Mouse (Mus musculus) liver, adult 2 months (tissue): ENCODE results near the gene Rsph3a. TPM values are rescaled to one million over a fixed set of nuclear protein-coding genes. Genes with fewer than 3 reads are reported as not detected.
"Not testable (repeated sequence)": the region's sequence is repeated elsewhere in the genome, so short reads cannot be mapped to it uniquely, and the experiment has no call there.

ENCODE experiments used
- DNase-seq: peaks from one replicate; pipeline ENCODE4 v3.0.0-alpha.2; 2011; ENCODE audit warnings: low read depth, low spot score; ENCODE audit errors: extremely low read depth
- H3K27ac ChIP-seq: fragments of 200-500 bp; replicated peaks from 2 replicates; pipeline ENCODE4 v1.5.1; 2012; ENCODE audit warnings: low read depth, mild to moderate bottlenecking, control low read depth, inconsistent platforms, low read length; ENCODE audit not compliant: insufficient read depth
- H3K27me3 ChIP-seq: fragments of 200-500 bp; 2 replicates; pipeline ENCODE4 v1.6.1; 2012; ENCODE audit warnings: mild to moderate bottlenecking, moderate library complexity, low read length, inconsistent platforms; ENCODE audit not compliant: control insufficient read depth, insufficient read depth
- H3K36me3 ChIP-seq: fragments of 200-500 bp; 2 replicates; pipeline ENCODE4 v1.6.1; 2012; ENCODE audit warnings: low read length, inconsistent platforms; ENCODE audit not compliant: control insufficient read depth, insufficient read depth
- H3K4me1 ChIP-seq: fragments of 200-500 bp; 2 replicates; pipeline ENCODE4 v1.6.1; 2011; ENCODE audit warnings: low read length; ENCODE audit not compliant: control insufficient read depth, insufficient read depth
- H3K4me3 ChIP-seq: fragments of 200-500 bp; 2 replicates; pipeline ENCODE4 v1.5.1; 2011; ENCODE audit warnings: low read depth, mild to moderate bottlenecking, control low read depth, low read length, moderate library complexity; ENCODE audit not compliant: insufficient read depth
- H3K79me2 ChIP-seq: fragments of 200-500 bp; 2 replicates; pipeline ENCODE4 v1.6.1; 2012; ENCODE audit warnings: inconsistent platforms, mild to moderate bottlenecking, low read length, moderate library complexity; ENCODE audit not compliant: control insufficient read depth, insufficient read depth
- H3K9ac ChIP-seq: fragments of 200-500 bp; 2 replicates; pipeline ENCODE4 v1.6.1; 2012; ENCODE audit warnings: low read depth, mild to moderate bottlenecking, control low read depth, inconsistent platforms, low read length
- CTCF ChIP-seq: fragments of 200-500 bp; IDR thresholded peaks from 2 replicates; pipeline ENCODE4 v1.5.1; 2011; ENCODE audit warnings: low read depth, low read length, control low read depth
- POLR2A ChIP-seq: fragments of 200-500 bp; IDR thresholded peaks from 2 replicates; pipeline ENCODE4 v1.6.1; 2011; ENCODE audit warnings: low read length, control low read depth; ENCODE audit not compliant: insufficient read depth; ENCODE audit errors: extremely low read depth
- WGBS: fragments of 180-500 bp; shearing (Covaris S2); methylation state at CpG from one replicate; pipeline ENCODE4 v1.1.7; 2018; 5-methylcytosine and 5-hydroxymethylcytosine counted together
- polyA plus RNA-seq: library from polyadenylated mRNA; depleted of rRNA; stranded (reverse); fragments of >200 nt; gene quantifications from 2 replicates; pipeline ENCODE4 v1.2.3, GENCODE M21; 2012; rRNA removed
- total RNA-seq: library from RNA; depleted of rRNA; stranded (reverse); fragments of >200 nt; gene quantifications from 2 replicates; pipeline ENCODE4 v1.2.3, GENCODE M21; 2014; rRNA removed

Rsph3a gene
- 16.8 and 19.5 TPM in 2 replicates for total RNA-seq
- 46.8 and 48.1 TPM in 2 replicates for polyA plus RNA-seq

DNA sequence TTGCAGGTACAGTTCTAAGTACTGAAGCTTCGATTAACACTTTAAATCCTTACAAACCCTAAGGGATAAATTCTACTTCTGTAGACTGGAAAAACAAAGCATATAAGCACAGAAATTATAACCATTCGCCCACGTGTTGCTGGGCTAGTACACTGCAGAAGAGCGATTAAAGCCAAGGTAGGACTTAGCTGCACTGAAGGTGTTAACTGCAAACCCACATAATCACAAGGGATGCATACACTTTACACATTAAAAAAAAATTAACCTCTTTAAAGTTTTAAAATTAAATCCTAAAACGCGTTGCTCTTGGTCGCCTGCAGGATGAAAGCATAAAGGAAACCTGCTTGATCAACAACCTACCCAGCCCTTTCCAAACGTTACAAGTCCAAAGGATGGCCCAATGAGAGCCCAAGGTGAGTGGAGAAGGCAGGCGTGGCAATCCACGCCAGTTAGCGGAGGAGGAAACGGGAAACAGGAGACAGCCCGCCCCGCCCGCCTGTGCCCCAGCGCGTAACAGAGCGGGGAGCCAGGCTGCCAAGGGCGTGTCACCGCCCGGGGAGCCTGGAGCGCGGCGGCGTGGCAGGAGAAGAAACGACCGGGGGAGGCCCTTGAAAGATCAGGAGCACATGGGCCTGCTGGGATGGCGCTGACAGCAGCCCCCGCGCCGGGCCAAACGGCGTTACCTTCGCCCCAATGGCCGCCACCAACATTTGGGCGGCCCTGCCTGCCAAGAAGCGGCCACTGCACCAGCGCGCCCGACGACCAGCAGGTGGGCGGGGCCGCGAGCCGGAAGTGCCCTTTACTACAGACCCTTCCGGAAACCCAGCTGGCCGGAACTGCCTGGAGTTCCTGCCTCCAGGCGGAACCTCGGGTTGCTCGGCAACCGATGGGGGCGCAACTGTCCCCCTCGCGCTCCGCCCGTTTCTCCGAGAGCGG is at the start of gene Rsph3a:
Gene Rsph3a (plus strand): TSS at position 498 of the 936 bp plus-strand sequence.
- H3K27me3 ChIP-seq, H3K4me1 ChIP-seq, H3K79me2 ChIP-seq, H3K36me3 ChIP-seq: not testable (repeated sequence)
- DNase-seq = peak; percentile 82
- 2% methylated on average over 58 of the region's 58 CpGs for WGBS
- peak within 1 kb of the TSS; percentile 96 for H3K4me3 ChIP-seq
- H3K27ac ChIP-seq = peak within 1 kb of the TSS; percentile 94
- peak within 1 kb of the TSS; percentile 87 for H3K9ac ChIP-seq
- 0 out of 2 replicates have a peak, but pooled peaks have one; percentile 10 for TF ChIP-seq POLR2A

GRCm38 (mm10) chr17:7896047-7896635 is 49.3 kb upstream of the Rsph3a start:
- Histone ChIP-seq H3K27me3 (no peaks in the 10 kb centered on the region), H3K27ac (no peak overlapping the region), H3K4me3 (no peak overlapping the region), H3K9ac (no peak overlapping the region), H3K79me2 (no peaks in the 10 kb centered on the region), H3K4me1 (no peaks in the 10 kb centered on the region), H3K36me3 (no peaks in the 10 kb centered on the region)
- DNase-seq = no peak
- 40% methylated on average over 10 of the region's 10 CpGs for WGBS
- TF ChIP-seq CTCF (no peak), POLR2A (no peak)

DNA sequence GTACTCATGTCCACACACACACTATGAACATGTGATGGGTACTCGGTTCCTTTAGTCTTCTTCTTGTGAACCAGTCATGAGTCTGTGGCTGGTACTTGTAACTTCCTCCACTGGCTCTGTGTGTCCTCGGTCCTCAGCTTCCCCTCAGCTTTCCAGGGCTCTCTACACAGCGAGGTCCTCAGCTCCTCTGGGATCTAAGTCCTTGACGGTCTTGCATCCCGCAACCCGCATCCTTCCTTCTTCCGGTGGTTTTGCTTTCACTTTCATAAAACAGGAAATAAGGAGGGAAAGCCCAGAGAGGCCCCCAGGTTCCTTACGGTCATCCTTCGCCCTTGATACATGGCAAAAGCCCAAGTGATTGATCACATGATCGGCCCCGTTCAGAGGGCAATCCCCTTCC is 48.3 kb upstream of the Rsph3a start:
- Histone ChIP-seq H3K79me2 (no peaks in the 10 kb centered on the region), H3K4me3 (no peak overlapping the region; the same call in 1 of the 2 replicates), H3K27ac (no peak overlapping the region), H3K4me1 (no peaks in the 10 kb centered on the region), H3K36me3 (no peaks in the 10 kb centered on the region), H3K27me3 (no peaks in the 10 kb centered on the region), H3K9ac (no peak overlapping the region)
- 71% methylated on average over 11 of the region's 11 CpGs for WGBS
- TF ChIP-seq POLR2A (no peak), CTCF (no peak)
- no peak for DNase-seq

DNA sequence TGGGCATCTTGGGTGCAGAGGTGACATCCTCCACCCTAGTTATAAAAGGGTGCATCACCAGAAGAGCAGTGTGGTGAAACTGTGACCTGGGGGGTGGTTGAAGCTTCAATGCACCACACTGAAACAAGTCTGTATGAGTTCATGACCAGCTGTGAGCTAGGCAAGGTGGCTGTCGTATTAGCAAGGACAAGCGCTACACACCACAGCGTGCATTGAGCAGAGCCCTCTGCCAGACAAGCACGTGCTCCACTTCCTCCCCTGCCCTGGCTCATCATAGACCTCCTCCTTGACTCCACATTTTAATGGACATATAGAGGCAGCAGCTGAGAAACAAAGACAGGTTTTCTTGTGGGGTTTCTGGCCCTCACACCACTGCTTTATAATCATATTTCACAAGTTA is 47.7 kb upstream of the Rsph3a start:
- Histone ChIP-seq H3K9ac (no peak overlapping the region), H3K4me3 (no peak overlapping the region), H3K27ac (no peak overlapping the region), H3K36me3 (no peaks in the 10 kb centered on the region), H3K4me1 (no peaks in the 10 kb centered on the region), H3K27me3 (no peaks in the 10 kb centered on the region), H3K79me2 (no peaks in the 10 kb centered on the region)
- DNase-seq = no peak
- WGBS = 74% methylated on average over 4 of the region's 4 CpGs
- no peak for TF ChIP-seq CTCF
- TF ChIP-seq POLR2A = no peak

DNA sequence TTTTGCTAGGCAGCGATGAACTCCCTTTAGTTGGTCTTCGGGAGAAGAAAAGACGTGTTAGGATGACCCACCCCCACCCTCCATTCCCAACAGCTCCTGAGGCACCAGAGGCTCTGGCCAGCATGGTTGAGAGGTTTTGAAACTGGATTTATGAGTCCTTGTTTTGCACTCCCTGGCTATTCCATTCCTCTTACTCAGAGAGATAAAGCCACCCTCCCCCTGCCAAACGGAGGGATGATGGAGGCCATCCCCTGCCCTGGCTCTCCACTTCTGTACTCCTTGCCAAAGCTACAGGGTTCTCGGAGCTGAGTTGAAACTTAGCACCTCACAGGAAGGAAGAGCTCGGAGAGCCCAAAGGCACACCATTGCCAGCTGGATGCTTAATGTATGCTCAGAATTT is 46.2 kb upstream of the Rsph3a start:
- no peak overlapping the region for H3K4me3 ChIP-seq
- H3K27ac ChIP-seq = no peak overlapping the region
- H3K4me1 ChIP-seq = no peaks in the 10 kb centered on the region
- DNase-seq = no peak
- H3K9ac ChIP-seq = no peak overlapping the region
- 79% methylated on average over 6 of the region's 6 CpGs for WGBS
- H3K27me3 ChIP-seq = no peaks in the 10 kb centered on the region
- TF ChIP-seq CTCF = no peak
- TF ChIP-seq POLR2A = no peak
- no peaks in the 10 kb centered on the region for H3K79me2 ChIP-seq
- no peaks in the 10 kb centered on the region for H3K36me3 ChIP-seq

DNA sequence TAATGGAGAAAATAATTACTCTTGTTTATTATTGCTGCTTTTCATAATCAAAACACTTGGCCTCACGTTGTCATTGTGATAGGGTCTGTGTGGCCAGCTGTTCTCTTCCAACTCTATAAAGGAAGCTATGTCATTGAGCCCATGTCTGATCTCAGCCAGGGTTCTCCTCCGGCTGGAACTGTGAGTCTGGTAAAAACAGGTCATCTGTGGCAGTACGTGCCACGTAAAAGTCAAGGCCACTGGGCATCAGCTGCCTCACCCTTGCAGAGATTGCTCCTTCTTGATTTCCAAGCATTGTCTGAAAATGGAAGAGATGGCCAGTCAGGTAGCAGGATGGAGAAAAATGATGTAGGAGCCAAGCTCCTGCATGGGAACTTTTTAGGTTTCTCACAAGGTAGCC is 45.5 kb upstream of the Rsph3a start:
- no peaks in the 10 kb centered on the region for H3K27me3 ChIP-seq
- DNase-seq = no peak
- H3K36me3 ChIP-seq = no peaks in the 10 kb centered on the region
- H3K9ac ChIP-seq = no peak overlapping the region
- TF ChIP-seq CTCF (no peak), POLR2A (no peak)
- H3K4me3 ChIP-seq = no peak overlapping the region
- H3K79me2 ChIP-seq = no peaks in the 10 kb centered on the region
- H3K27ac ChIP-seq = no peak overlapping the region
- H3K4me1 ChIP-seq = no peaks in the 10 kb centered on the region
- WGBS = 82% methylated on average over 4 of the region's 4 CpGs
